Mouse (Mus musculus): Measurements from ENCODE around the gene Plcb1.

- TF ChIP-seq GATA1 (IDR thresholded peaks at IDR 0.05; ENCODE audit: low read length) (no peak), TAL1 (IDR thresholded peaks at IDR 0.05; ENCODE audit: low read length) (no peak)
Observed at GRCm38 (mm10) chr2:135067419-135067818, 281.6 kb downstream of the Plcb1 start.
